11 mouse cellular contexts compared by ENCODE assay signal in genomic region chr17:83365614-83366355, GRCm38 (mm10). TPM values are rescaled to one million over a fixed set of nuclear protein-coding genes. Genes with fewer than 3 reads are reported as not detected.
DNase-seq lines count a peak whose midpoint lies in the region; ATAC-seq and TF ChIP-seq lines count a peak whose summit lies in the region.
"Had no signal": no experiment of that assay in that cellular context is flagged by ENCODE, and none has a peak within 500 bp of the region (broad histone marks: within the 10 kb centered on the region; RNA-seq: fewer than 3 reads in every experiment).

No protein-coding gene starts in this region.

- no peaks in the 10 kb centered on the region for H3K9me3 ChIP-seq in kidney, postnatal 0 days (replicated peaks; ENCODE audit: low read length)
- H3K9me3 ChIP-seq in embryonic facial prominence, embryonic 10.5 days, result no peaks in the 10 kb centered on the region
- no peaks in the 10 kb centered on the region for H3K9me3 ChIP-seq in limb, embryonic 15.5 days
- H3K9me3 ChIP-seq: midbrain, embryonic 13.5 days had no signal

- H3K4me2 ChIP-seq in kidney, postnatal 0 days (ENCODE audit: low read length), result peak overlapping the region; percentile 16; the same call in 1 of the 2 replicates
- H3K4me2 ChIP-seq in limb, embryonic 15.5 days, result no peak overlapping the region
- H3K4me2 ChIP-seq: midbrain, embryonic 13.5 days had no signal

- H3K36me3 ChIP-seq in kidney, postnatal 0 days (ENCODE audit: insufficient read depth, low read length), result no peaks in the 10 kb centered on the region
- no peaks in the 10 kb centered on the region for H3K36me3 ChIP-seq in embryonic facial prominence, embryonic 10.5 days (replicated peaks)
- H3K36me3 ChIP-seq in limb, embryonic 15.5 days, result no peaks in the 10 kb centered on the region
- H3K36me3 ChIP-seq: midbrain, embryonic 13.5 days had no signal

- H3K9ac ChIP-seq in kidney, postnatal 0 days (ENCODE audit: low read depth, low read length), result no peak overlapping the region
- no peak overlapping the region for H3K9ac ChIP-seq in limb, embryonic 15.5 days
- H3K9ac ChIP-seq: midbrain, embryonic 13.5 days had no signal

- no peak for TF ChIP-seq CTCF in gastrocnemius, adult 2 months (IDR thresholded peaks at IDR 0.05)
- no peak for TF ChIP-seq CTCF in kidney, postnatal 0 days (IDR thresholded peaks at IDR 0.05; ENCODE audit: low read depth)

- no peak for DNase-seq in gastrocnemius, adult 2 months
- DNase-seq in gastrocnemius, postnatal 14 days, result no peak
- peak; percentile 65 for DNase-seq in kidney, postnatal 0 days (ENCODE audit: low spot score)
- DNase-seq in kidney, postnatal 4 days, result no peak
- DNase-seq in embryonic facial prominence, embryonic 10.5 days (ENCODE audit: low spot score), result peak; percentile 13
- no peak for DNase-seq in left cerebral cortex, postnatal 25 days (ENCODE audit: low spot score in 2 of 2)
- DNase-seq: embryo, embryonic 11 days; kidney, adult 9 months had no signal

- intact Hi-C loops in gastrocnemius, adult 2 months (cut with DNase I), result no loop called here
- intact Hi-C loops in gastrocnemius, postnatal 14 days (cut with DNase I; ENCODE audit: low total_unique reads), result no loop called here
- intact Hi-C loops in left cerebral cortex, postnatal 25 days (cut with DNase I), result no loop called here

- no peak for ATAC-seq in kidney, postnatal 0 days (replicated peaks; ENCODE audit: low FRiP score, low read depth)
- ATAC-seq in limb, embryonic 15.5 days (ENCODE audit: insufficient number of reproducible peaks, low FRiP score, low TSS enrichment, low read depth), result no peak
- no peak for ATAC-seq in erythroid progenitor cell, adult 5-6 weeks (replicated peaks; ENCODE audit: low FRiP score, poor library complexity, severe bottlenecking)
- ATAC-seq: midbrain, embryonic 13.5 days had no signal

- H3K27ac ChIP-seq in gastrocnemius, adult 2 months, result peak overlapping the region; percentile 41; the same call in 1 of the 2 replicates
- H3K27ac ChIP-seq in kidney, postnatal 0 days, result peak overlapping the region; percentile 51
- no peak overlapping the region for H3K27ac ChIP-seq in embryonic facial prominence, embryonic 10.5 days (replicated peaks)
- 0 out of 2 replicates have a peak overlapping the region, but pooled peaks have one; percentile 54 for H3K27ac ChIP-seq in limb, embryonic 15.5 days
- H3K27ac ChIP-seq: midbrain, embryonic 13.5 days had no signal

- H3K4me1 ChIP-seq in kidney, postnatal 0 days (replicated peaks; ENCODE audit: insufficient read depth, low read length), result 0 out of 2 replicates have a peak, but pooled peaks cover 6% of the 10 kb centered on the region
- H3K4me1 ChIP-seq in embryonic facial prominence, embryonic 10.5 days, result peaks cover 23% of the 10 kb centered on the region
- H3K4me1 ChIP-seq in limb, embryonic 15.5 days, result peaks cover 10% of the 10 kb centered on the region

- WGBS in kidney, postnatal 0 days, result 31% methylated on average over 11 of the region's 11 CpGs
- WGBS in embryonic facial prominence, embryonic 10.5 days, result 50% methylated on average over 11 of the region's 11 CpGs
- 20% methylated on average over 11 of the region's 11 CpGs for WGBS in limb, embryonic 15.5 days

- H3K4me3 ChIP-seq in gastrocnemius, adult 2 months, result no peak overlapping the region; the same call in 1 of the 2 replicates
- no peak overlapping the region for H3K4me3 ChIP-seq in kidney, postnatal 0 days (replicated peaks; ENCODE audit: low read depth, low read length)
- no peak overlapping the region for H3K4me3 ChIP-seq in embryonic facial prominence, embryonic 10.5 days
- no peak overlapping the region for H3K4me3 ChIP-seq in limb, embryonic 15.5 days
- H3K4me3 ChIP-seq: midbrain, embryonic 13.5 days had no signal

- H3K27me3 ChIP-seq in kidney, postnatal 0 days (ENCODE audit: insufficient read depth, low read length), result no peaks in the 10 kb centered on the region
- no peaks in the 10 kb centered on the region for H3K27me3 ChIP-seq in embryonic facial prominence, embryonic 10.5 days (replicated peaks; ENCODE audit: low read depth, poor library complexity, severe bottlenecking)
- no peaks in the 10 kb centered on the region for H3K27me3 ChIP-seq in limb, embryonic 15.5 days
- H3K27me3 ChIP-seq: midbrain, embryonic 13.5 days had no signal

RNA-seq across cellular contexts. Expression of gene Eml4, which starts 15.1 kb away (rescaled TPM):
- 1 to 10 TPM; 1.8 to 2.6 TPM for total RNA-seq in gastrocnemius, adult 2 months (2021)
- 1 to 10 TPM; 3.3 to 4.4 TPM for total RNA-seq in gastrocnemius, postnatal 14 days (2021)
- 18.3 and 19.0 TPM in 2 replicates for polyA plus RNA-seq in kidney, postnatal 0 days (2015; fragmentation: Nextera tagmentation; extraction: Ambion mirVana)
- polyA plus RNA-seq in embryonic facial prominence, embryonic 10.5 days (2016; fragmentation: Nextera tagmentation; extraction: Ambion mirVana), result 56.0 and 58.3 TPM in 2 replicates
- 23.8 and 28.1 TPM in 2 replicates for polyA plus RNA-seq in limb, embryonic 15.5 days (2015; fragmentation: Nextera tagmentation; extraction: Ambion mirVana)
- total RNA-seq in left cerebral cortex, postnatal 25 days (2021), result 10 to 100 TPM; 24.1 to 25.1 TPM
- 3.2 and 7.5 TPM in 2 replicates for total RNA-seq in erythroid progenitor cell, adult 5-6 weeks (2015; ENCODE audit: low replicate concordance)
- 4.4 and 8.7 TPM in 2 replicates for total RNA-seq in erythroid progenitor cell, adult 5-6 weeks (2017; ENCODE audit: low replicate concordance)

Comparison
In these comparisons a context has a peak if more than half of its experiments do, and no peak if none do; other contexts are left out.
1. DNase-seq: peak in kidney, postnatal 0 days (single experiment) and embryonic facial prominence, embryonic 10.5 days (single experiment); none in gastrocnemius, adult 2 months (single experiment), gastrocnemius, postnatal 14 days (single experiment), kidney, postnatal 4 days (0 of 2) and left cerebral cortex, postnatal 25 days (0 of 2).